Mouse (Mus musculus) cerebellum, adult 9-10 months (tissue): ENCODE measurements around the gene Chn1.

Experiments
- DNase-seq: peaks from one replicate; pipeline ENCODE4 v3.0.0; 2022

Gene Chn1

DNA sequence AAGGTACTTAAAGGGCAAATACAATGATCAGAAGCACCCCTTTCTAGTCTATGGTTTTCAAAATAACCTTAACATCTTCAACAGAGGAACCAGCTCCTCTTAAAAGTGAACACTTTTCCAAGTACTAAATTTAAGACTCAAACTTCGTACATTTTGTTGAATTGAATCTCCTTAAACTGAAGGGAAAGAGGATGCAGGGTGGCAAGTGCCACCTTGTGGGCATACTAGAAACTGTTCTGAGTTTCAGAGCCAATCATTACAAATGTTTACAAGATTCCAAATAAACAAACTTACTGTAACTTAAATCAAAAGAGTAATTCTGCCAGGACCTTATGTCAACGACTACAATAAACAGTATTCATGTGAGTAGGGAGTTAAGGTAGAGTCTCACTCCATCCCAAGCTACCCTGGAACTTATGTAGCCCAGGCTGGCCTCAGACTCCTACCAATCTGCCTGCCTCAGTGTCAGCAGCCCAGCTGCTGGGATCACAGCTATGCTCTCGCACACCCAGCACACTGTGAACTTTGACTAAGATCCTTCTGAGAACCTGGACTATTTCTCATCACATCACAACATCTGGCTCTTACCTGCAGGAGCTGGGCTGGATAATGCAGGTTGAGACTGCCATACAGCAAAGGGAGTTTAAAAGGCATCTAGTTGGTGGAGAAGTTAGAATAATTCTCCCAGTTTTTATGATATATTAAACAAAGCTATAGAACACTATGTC lies 29.3 kb downstream of the Chn1 start:
- peak; percentile 21 for DNase-seq

DNA sequence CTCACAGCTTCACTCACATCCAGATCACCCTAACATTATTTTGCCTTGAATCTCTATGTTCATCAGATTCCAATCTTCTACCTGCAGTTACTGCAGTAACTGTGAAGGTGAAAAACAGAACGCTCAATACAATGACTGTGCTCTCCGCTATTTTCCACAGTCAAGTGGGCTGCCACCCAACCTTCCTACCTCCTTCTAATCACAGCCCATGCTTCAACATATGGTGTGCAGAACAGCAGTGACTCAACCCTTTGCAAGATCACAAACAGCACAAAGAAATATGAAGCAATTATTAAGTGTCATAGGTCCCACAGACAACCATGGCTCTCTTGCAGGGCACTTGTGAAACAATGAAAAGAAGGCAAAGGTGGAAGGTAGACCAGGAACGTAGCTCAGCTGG lies 33.9 kb downstream of the Chn1 start:
- no peak for DNase-seq

DNA sequence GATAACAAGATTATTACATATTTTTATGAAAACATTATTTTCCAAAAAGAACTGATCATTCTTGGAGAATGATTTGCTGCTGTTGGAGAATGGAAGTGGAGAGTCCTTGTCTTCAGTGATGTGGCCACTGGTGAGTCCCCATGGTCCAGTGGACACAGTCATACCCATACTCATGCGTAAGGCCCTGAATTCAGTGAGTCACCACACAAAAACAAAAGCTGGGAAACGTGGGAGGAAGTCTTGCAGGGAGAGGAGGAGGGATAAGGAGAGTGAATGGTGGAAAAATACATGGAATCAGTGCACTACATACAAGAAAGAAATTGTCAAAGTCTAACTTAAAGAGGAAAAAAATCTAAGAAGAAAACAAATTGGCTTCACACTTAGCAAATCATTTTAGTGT lies 47.3 kb downstream of the Chn1 start:
- DNase-seq: no peak

DNA sequence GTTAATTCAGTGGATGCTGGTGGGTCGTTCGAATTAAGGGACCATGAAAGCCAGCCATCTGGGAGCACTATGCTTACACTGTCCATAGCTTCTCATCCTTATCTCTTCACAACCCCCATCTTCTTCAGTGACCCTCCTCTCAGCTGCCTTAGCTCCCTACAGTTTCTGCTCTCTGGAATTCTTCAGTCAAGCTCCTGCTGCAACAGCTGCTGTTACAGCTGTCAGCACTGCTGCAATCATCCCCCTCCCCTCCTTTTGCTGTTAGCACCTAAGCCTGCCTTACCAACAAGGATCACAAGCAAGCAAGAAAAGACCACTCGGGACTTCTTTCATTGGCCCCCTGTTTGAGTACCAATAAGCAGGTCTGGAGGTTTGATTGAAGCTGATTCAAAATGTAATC lies 50.2 kb downstream of the Chn1 start:
- no peak for DNase-seq

DNA sequence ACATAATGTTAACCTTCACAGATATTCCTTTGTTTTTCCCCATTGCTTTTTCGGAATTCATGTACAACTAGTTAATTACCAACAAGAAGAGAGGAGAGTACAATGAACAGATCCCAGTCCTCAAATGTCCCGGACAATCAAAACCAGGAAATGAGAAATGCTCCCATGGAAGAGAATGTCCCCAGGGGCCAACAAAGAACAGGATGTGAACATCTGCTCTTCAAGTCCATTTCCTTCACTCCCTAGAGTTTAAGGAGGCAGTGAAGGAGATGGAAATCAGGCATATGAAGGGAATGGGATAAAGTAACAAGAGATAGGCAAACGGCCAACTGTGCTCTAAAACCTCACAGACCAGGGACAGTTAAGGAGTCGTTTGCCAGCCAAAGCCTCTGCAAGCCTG lies 53.3 kb downstream of the Chn1 start:
- DNase-seq: no peak

DNA sequence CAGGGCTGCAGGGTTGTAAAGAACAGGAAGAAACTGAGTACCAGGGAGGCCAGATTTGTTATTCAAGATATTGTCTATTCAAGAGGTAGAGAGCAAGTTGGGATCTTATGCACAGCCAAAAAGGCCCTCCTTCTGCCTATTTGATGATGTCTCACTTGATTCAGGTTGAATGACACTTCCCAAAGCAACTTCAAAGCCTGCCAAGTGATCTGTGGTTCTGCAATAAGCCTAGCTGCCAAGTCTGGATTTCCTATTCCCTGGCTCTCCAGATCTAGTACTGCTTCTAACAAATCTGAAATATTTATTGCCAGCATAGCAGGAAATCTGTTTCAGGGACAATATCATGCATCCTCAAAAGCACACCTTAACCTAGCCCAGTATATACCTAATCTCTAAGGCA lies 62.7 kb downstream of the Chn1 start:
- no peak for DNase-seq

DNA sequence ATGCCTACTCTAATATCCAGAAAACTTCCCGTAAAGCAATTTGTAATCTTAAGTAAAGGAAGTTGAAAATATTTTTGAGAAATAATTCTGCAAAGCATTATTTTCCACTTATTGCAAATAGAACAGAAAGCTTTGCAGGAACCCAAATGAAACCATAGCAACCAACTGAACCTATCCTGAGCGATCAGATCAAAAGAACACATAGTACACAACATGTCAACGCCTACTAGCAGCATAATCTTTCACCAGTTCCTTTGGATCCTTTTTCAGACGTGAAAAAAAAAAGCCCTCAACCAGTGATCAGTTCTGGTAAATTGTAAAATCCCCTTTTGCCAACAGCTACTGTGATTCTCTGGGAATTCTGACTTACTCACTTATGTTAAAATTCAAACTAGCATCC lies 82.1 kb downstream of the Chn1 start:
- DNase-seq: no peak

DNA sequence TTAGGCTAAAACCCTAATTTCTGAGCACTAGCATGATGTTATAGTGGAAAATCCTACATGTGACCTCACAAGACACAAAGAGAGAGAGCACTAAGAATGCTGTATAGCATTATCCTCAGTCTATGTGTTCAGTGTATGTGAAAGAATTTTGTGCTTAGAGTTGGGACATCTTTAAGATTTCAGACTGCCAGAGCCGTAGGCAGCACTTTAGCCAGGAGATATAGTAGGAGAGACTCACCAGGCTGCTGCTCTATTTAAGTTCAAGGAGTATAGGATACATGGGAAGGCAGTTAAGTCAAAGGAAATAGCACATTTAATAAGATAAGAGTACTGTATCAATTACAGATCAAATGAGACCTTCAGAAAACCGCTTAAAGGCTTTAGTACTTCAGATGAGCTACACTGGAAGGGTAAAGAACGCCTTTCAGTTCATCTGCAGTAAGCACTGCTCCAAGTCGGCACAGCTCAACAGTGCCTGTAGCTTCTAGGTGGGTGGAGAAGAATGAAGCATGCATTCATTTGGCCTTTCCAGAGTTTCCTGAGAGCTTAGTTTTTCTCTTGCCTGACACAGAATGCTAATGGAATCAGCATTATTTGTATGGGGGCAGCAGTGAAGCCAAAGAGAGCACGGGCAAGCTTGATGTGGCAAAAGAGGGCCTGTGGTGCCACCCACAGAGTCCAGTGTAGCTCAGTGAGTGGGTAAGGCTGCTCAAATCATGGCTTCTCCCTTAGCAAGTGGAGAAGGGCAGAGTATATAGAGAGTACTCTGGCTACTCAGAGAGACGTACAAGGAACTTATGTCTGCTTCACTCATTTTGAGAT lies 84.2 kb downstream of the Chn1 start:
- DNase-seq: no peak

DNA sequence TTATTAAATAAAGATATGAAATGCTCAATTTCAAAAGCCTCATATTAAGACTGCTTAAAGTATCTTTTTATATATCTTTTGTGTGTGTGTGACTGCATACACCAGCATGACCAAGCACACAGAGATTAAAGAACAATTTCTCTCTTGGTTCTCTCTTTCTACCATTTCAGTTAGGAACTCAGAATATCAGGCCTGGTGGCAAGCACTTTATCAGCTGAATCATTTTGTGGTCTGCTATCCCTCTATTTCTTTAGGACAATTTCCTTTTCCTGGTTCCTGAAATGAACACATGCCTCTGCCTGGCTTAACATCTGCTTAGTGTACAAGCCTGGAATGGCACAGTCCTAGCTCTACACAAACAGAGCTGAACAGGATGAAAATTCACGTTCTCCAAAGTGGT lies 92.6 kb downstream of the Chn1 start:
- no peak for DNase-seq

DNA sequence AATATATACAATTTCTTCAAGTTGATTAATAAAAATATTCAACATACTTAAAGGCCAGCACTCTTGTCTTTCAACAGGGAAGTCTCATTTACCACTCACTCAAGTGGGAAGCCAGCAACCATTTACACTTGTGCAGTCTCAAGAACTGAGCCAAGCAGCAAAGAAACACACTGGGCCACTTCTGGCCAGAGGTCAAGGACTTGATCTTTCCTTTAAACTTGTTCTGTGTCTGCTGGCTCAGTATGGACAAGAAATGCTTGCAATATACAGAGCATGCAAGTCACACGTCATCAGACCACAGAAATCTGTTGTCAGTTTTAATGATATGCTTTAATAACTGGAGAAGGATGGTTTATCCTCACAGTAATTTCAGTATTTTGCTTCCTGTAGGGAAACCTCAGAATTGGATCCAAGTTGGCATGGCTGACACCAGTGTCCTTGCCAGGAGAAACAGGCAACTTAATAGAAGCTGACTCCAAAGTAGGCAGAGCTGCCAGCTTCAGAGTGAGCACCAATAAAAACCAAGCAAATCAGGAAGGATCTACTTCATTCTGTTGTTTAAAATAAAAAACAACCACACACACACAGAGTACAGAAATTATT lies 94.6 kb downstream of the Chn1 start:
- DNase-seq: peak; percentile 24

DNA sequence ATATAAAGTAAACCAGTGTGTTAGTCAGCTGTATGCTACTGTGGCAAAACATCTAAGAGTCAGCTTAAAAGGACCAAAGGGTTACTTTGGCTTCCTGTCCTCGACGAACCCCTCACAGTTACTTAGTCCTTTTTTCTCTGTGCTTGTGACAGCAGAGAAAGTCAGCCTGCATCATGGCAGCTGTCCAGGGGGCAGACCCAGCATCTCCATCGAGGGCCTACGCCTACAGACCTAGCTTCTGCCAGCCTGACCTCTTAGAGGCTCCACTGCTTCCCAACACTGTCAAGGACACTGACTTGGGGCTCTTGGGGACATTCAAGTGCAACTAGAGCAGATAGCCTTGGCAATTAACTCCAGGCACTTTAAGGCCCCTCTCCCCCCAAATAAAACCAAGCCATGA lies 106.5 kb downstream of the Chn1 start:
- no peak for DNase-seq

DNA sequence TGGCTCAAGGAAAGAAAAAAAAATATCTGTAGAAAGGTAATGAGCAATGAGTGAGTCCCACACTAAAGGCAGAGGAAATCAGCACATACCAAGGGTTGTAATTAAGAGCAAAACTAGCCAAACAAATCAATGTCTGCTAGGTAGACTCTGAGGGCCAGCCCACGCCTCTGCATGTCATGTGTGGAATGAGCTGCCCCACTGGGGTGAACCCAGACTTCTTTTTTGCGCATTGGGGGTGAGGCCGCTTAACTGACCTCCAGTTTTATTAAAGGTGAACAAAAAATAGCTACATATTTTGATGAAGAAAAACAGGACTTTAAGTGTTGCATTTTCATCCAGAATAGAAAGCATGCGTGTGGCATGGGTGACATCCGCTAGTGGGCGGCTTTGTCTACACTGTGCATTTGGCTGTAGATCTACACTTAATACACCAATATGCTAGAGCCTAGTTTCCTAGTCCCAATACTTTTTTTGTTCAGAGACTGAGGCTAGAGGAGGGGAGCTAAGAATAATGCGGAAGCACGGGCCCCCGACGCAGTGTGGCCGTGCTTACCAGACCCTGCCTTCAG lies 114.5 kb downstream of the Chn1 start:
- DNase-seq: no peak

DNA sequence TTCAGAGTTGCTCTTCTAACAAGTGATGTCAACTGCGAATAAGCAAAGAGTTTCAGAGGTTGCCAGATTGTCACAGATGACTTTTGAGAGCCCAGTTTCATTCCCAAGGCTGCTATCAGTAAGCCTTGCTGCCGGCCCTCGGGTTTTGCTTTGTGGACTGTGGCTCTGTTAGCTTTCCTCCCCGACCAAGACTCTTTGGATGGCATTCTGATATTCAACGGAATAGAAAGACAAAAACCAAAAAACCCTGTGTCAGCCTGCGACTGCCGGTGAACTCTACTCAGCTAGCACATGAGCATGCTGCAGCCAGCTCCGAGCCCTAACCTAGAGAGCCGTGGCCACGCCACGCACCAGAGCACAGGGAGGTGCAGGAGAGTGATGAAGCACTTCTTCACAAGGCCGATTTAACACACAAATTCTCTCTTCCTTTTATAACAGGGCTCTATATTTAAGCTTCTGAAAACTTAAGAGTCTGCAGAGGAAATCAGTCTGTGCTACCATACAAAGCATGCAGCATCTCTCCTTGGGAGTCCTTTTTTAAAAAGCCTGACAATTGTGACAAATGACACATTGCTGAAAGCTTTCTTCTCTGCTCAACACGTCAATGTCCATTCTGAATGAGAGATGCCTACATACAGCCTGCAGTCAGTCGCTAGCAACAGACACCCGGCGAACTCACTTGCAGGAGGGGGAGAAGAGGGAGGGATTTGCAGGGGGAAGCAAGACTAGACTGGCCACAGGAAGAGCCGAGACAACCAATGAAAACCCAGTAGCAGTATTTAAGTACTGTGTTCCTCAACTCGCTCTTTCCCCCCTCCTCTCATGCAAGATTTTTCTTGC lies 115.2 kb downstream of the Chn1 start:
- peak; percentile 43 for DNase-seq

DNA sequence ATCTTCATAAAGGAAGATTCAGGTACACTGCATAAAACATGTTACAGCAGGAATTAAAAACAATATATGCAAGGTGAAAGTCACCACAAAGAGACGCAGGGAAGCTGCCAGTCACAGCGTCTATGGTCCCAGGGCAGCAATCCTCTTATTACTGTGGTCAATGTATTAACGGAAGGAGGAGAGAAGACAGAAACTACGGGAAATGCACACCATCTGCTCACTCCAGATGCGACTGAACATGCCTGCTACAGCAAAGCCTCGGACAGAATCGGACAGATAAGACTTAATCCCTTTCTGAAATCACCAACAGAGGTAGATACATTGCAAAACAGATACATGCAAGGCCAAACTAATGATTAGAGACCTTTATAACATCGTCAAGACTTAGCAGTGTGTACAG lies 116.1 kb downstream of the Chn1 start:
- DNase-seq: no peak

DNA sequence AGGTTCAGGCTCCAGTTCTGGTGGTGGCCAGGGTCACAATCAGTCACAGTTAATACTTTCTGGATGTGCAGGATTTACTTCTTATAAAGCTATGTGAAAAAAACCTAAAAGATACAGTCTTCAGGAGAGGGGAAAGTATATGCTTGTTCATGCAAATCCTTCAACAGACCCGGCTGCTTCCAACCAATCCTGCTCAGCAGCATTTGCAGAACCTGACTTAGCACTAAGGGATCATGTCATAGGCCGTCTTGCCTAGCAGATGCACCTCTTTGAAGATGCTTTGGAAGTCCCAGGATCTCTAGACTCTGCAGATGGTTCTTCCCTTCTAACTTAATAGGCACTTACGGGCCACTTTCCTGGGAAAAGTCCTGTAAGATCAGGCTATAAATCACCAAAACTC lies 117.2 kb downstream of the Chn1 start:
- DNase-seq: no peak

DNA sequence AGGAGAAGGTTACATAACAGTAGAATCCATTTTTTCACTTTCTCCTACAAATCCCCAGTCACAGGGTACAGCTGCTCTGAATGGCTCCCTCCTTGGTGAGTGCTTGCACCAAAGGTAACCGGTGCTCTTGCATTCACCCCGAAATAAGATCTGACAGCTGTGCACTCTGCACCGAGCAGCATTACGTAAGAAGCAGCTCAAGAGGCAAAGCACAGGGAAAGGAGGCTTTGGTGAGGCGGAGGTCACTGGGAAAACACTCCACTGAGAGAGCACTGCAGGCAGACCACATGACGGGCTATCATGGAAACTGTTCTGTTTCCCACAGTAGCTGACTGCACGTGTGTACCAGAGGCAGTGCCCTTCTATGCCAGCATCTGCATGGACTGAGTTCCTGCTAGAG lies 118.0 kb downstream of the Chn1 start:
- peak; percentile 31 for DNase-seq

DNA sequence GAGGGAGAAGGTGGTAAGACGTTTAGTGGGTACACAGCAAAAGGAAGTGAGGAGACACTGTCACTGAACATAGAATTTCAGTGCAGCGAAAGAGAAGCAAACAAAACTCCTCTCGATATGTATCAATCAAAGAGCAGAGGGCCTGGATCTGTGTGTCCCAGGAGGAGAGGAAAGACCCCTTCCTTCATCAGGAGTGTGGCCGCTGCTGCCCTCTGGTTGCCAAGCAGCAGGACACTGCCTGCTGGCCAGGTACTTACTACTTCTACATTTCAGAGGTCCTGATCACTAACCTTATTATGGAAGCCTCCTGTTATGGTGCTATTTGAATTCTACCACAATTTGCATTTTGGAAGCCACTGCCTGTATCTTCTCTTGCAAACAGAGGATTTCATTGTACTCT lies 119.5 kb downstream of the Chn1 start:
- no peak for DNase-seq

DNA sequence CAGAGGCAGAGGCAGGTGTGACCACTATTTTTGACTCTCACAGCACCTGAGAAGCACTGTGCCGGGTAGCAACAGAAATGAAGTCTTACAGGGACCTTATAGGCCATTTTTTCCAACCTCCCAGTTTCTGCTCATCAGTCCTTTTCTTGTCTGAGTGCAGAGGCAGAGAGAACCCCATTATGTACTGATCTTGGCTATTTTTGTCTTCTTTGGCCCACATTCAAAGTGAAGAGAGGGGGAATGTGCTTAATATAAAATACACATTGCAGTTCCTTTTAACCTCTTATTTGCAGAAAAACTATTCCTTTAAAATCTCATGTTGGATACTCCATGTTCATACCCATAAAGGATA lies 120.3 kb downstream of the Chn1 start:
- no peak for DNase-seq

DNA sequence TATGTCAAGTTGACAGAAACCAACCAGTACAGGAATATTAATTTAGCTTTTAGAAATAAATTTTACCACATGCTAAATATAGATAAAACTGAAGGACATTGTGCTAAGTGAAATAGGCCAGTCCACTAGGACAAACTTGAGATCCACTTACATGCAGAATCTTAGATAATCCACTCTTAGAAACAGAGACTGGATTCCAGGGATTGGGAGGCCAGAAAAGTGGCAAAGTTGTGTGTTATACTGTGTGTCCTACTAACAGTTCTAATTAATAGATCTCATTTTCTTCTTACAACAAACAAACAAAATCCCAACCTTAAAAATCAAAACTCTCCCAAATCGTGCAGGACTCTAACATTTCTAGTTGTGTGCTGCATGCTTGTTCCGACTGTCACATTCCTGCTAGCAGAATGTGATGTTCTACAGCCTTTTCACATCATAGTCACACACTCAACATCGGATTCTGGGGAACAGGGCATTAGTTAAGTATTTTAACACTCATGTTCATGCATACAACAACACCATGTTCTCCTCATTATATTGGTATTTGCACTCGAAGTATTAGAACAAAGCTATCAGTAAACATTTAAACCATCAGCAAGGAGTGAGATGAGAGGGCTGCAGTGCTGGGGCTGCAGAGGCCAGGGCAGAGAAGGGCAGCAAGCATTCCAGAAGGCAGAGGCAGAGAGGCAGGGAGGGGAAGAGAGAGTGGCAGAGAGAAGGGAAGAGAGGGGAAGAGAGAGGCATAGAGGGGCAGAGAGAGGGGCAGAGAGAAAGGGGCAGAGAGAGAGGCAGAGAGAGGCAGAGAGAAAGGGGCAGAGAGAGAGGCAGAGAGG lies 120.9 kb downstream of the Chn1 start:
- DNase-seq: no peak

DNA sequence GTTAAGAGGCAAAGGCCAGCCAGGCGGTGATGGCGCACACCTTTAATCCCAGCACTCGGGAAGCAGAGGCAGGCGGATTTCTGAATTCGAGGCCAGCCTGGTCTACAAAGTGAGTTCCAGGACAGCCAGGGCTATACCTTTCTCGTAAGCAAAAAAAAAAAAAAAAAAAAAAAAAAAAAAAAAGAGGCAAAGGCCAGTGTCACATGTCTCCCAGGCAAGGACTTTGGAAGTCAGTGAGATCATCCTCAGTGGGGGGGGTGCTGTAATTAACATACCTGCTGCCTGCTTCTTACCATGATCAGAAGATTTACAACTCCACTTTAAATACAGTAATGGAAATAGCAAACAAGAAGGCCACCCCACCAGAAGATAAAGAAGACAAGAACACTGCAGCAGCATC lies 137.5 kb downstream of the Chn1 start:
- DNase-seq: no peak

DNA sequence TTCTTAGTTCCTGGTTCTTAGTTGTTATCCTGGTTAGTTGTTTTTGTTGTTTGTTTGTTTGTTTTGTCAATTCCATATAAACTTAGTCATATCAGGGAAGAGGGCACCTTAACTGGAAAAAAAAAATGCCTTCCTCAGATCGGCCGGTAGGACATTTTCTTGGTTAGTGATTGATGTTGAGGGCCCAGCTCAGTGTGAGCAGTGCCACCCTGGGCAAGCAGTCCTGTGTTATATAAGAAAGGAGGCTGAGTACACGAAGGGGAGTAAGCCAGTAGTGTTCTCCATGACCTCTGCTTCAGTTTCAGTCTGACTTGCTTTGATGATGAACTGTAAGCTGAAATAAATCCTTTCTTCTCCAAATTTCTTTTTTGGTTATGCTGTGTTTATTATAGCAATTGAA lies 138.8 kb downstream of the Chn1 start:
- DNase-seq: no peak

DNA sequence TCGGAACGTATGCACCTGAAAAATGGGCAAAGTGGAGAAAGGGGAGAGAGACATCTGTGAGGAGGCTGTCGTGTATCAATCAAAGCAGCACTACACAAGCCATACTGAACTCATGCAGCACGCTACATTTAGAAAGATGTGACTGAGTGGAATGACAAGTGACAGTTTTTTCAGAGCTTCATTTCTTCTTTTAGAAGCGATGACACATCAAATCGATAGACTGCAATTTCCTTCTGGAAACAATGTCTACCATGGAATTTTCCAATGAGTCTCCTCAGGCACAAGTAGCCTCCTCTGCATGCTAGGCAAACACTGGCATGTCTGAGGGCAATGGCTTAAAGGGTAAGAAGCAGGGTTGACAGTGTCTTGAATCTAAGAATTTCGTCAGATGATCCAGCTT lies 143.3 kb downstream of the Chn1 start:
- no peak for DNase-seq
